Mouse (Mus musculus) liver, embryonic 12.5 days (tissue): ENCODE data around the gene Creb3. TPM values are rescaled to one million over a fixed set of nuclear protein-coding genes. Genes with fewer than 3 reads are reported as not detected.
A peak's percentile ranks its signal among the peaks of the same experiment; 100 is the strongest.

Experiments used
- ATAC-seq: fragments of 200-750 bp; cut with Nextera tagmentation; 2 replicates; pipeline ENCODE4 v1.8.0; 2017; ENCODE audit warnings: moderate number of reproducible peaks, mild to moderate bottlenecking, moderate library complexity
- H3K27ac ChIP-seq: fragments of 300-500 bp; sonication (generic); 2 replicates; pipeline ENCODE4 v1.5.1; 2016; ENCODE audit warnings: mild to moderate bottlenecking
- H3K27me3 ChIP-seq: fragments of 300-500 bp; sonication (generic); replicated peaks from 2 replicates; pipeline ENCODE4 v1.6.1; 2016; ENCODE audit warnings: mild to moderate bottlenecking, moderate library complexity
- H3K36me3 ChIP-seq: fragments of 300-500 bp; sonication (generic); 2 replicates; pipeline ENCODE4 v1.6.1; 2016; ENCODE audit warnings: mild to moderate bottlenecking, moderate library complexity
- H3K4me1 ChIP-seq: fragments of 300-500 bp; sonication (generic); 2 replicates; pipeline ENCODE4 v1.6.1; 2016
- H3K4me2 ChIP-seq: fragments of 300-500 bp; sonication (generic); 2 replicates; pipeline ENCODE4 v1.6.1; 2016; ENCODE audit warnings: mild to moderate bottlenecking, moderate library complexity
- H3K4me3 ChIP-seq: fragments of 300-500 bp; sonication (generic); 2 replicates; pipeline ENCODE4 v1.5.1; 2016; ENCODE audit warnings: mild to moderate bottlenecking, moderate library complexity
- H3K9ac ChIP-seq: fragments of 300-500 bp; sonication (generic); 2 replicates; pipeline ENCODE4 v1.6.1; 2016; ENCODE audit warnings: mild to moderate bottlenecking, moderate library complexity
- H3K9me3 ChIP-seq: fragments of 300-500 bp; sonication (generic); replicated peaks from 2 replicates; pipeline ENCODE4 v1.6.1; 2016; ENCODE audit warnings: mild to moderate bottlenecking, moderate library complexity
- WGBS: fragments of 180-500 bp; shearing (Covaris S2); methylation state at CpG from one replicate; pipeline ENCODE4 v1.1.7; 2016; ENCODE audit not compliant: insufficient replicate concordance; 5-methylcytosine and 5-hydroxymethylcytosine counted together
- polyA plus RNA-seq: library from polyadenylated mRNA; unstranded; fragments of >200 nt; fragmentation: Nextera tagmentation; extraction: Ambion mirVana; gene quantifications from 2 replicates; pipeline ENCODE4 v1.2.1, GENCODE M21; 2016

Creb3 gene
- polyA plus RNA-seq, 1 experiment from 2014 or later: 17.9 TPM

GRCm38 (mm10) chr4:43577237-43577881 is 15.2 kb downstream of the Creb3 start:
- Histone ChIP-seq H3K27me3 (no peaks in the 10 kb centered on the region), H3K4me2 (peak overlapping the region; percentile 90), H3K27ac (peak overlapping the region; percentile 90), H3K9ac (peak overlapping the region; percentile 86), H3K36me3 (peaks cover 47% of the 10 kb centered on the region), H3K4me1 (peaks cover 49% of the 10 kb centered on the region), H3K4me3 (peak overlapping the region; percentile 76), H3K9me3 (no peaks in the 10 kb centered on the region)
- ATAC-seq: no peak
- WGBS: 25% methylated on average over 8 of the region's 8 CpGs

- WGBS: under 1% methylated on average over 76 of the region's 76 CpGs
- H3K4me3 ChIP-seq: peak within 1 kb of the TSS; percentile 76
- peaks cover 49% of the 10 kb centered on the region for H3K4me1 ChIP-seq
- H3K4me2 ChIP-seq: peak within 1 kb of the TSS; percentile 90
- peaks cover 47% of the 10 kb centered on the region for H3K36me3 ChIP-seq
- H3K9me3 ChIP-seq: no peaks in the 10 kb centered on the region
- peak within 1 kb of the TSS; percentile 90 for H3K27ac ChIP-seq
- peak; percentile 98 for ATAC-seq
- H3K9ac ChIP-seq: peak within 1 kb of the TSS; percentile 86
- H3K27me3 ChIP-seq: no peaks in the 10 kb centered on the region
These were observed 16.5 kb downstream of the Creb3 start, which contains the start of the genes Rgp1 and Gba2 for GRCm38 (mm10) chr4:43578376-43579204. Gene Rgp1, plus strand, starts transcription at chr4:43578715. Gene Gba2, minus strand, starts transcription at chr4:43578873.

GRCm38 (mm10) chr4:43579256-43579655 is 17.1 kb downstream of the Creb3 start:
- Histone ChIP-seq H3K27ac (peak overlapping the region; percentile 90), H3K27me3 (no peaks in the 10 kb centered on the region), H3K9me3 (no peaks in the 10 kb centered on the region), H3K9ac (peak overlapping the region; percentile 86), H3K4me2 (peak overlapping the region; percentile 90), H3K36me3 (peaks cover 47% of the 10 kb centered on the region), H3K4me3 (peak overlapping the region; percentile 76), H3K4me1 (peaks cover 50% of the 10 kb centered on the region)
- 7% methylated on average over 10 of the region's 10 CpGs for WGBS
- no peak for ATAC-seq

GRCm38 (mm10) chr4:43579731-43580130 is 17.6 kb downstream of the Creb3 start:
- H3K9me3 ChIP-seq: no peaks in the 10 kb centered on the region
- peaks cover 50% of the 10 kb centered on the region for H3K36me3 ChIP-seq
- peak overlapping the region; percentile 86 for H3K9ac ChIP-seq
- ATAC-seq: no peak
- H3K4me1 ChIP-seq: peaks cover 52% of the 10 kb centered on the region
- H3K4me3 ChIP-seq: peak overlapping the region; percentile 76
- H3K4me2 ChIP-seq: peak overlapping the region; percentile 90
- H3K27me3 ChIP-seq: no peaks in the 10 kb centered on the region
- H3K27ac ChIP-seq: peak overlapping the region; percentile 90; the same call in 1 of the 2 replicates
- 63% methylated on average over 6 of the region's 6 CpGs for WGBS

GRCm38 (mm10) chr4:43580721-43581120 is 18.6 kb downstream of the Creb3 start:
- H3K27ac ChIP-seq: no peak overlapping the region
- H3K4me3 ChIP-seq: no peak overlapping the region
- peaks cover 45% of the 10 kb centered on the region for H3K4me1 ChIP-seq
- H3K36me3 ChIP-seq: peaks cover 48% of the 10 kb centered on the region
- WGBS: 86% methylated on average over 5 of the region's 5 CpGs
- no peak overlapping the region for H3K9ac ChIP-seq
- no peak for ATAC-seq
- no peaks in the 10 kb centered on the region for H3K27me3 ChIP-seq
- H3K4me2 ChIP-seq: no peak overlapping the region
- no peaks in the 10 kb centered on the region for H3K9me3 ChIP-seq

- no peak for ATAC-seq
- no peak overlapping the region for H3K27ac ChIP-seq
- 93% methylated on average over 12 of the region's 12 CpGs for WGBS
- no peak overlapping the region for H3K4me2 ChIP-seq
- H3K27me3 ChIP-seq: no peaks in the 10 kb centered on the region
- H3K4me3 ChIP-seq: no peak overlapping the region
- no peak overlapping the region for H3K9ac ChIP-seq
- H3K4me1 ChIP-seq: peaks cover 45% of the 10 kb centered on the region
- no peaks in the 10 kb centered on the region for H3K9me3 ChIP-seq
- H3K36me3 ChIP-seq: peaks cover 48% of the 10 kb centered on the region
These were observed 19.2 kb downstream of the Creb3 start for GRCm38 (mm10) chr4:43581381-43581780.

- H3K4me1 ChIP-seq: peaks cover 40% of the 10 kb centered on the region
- H3K27me3 ChIP-seq: no peaks in the 10 kb centered on the region
- 0 out of 2 replicates have a peak overlapping the region, but pooled peaks have one; percentile 1 for H3K27ac ChIP-seq
- H3K4me2 ChIP-seq: no peak overlapping the region
- H3K36me3 ChIP-seq: peaks cover 48% of the 10 kb centered on the region
- no peak overlapping the region for H3K9ac ChIP-seq
- no peak for ATAC-seq
- H3K4me3 ChIP-seq: no peak overlapping the region
- no peaks in the 10 kb centered on the region for H3K9me3 ChIP-seq
- 78% methylated on average over 5 of the region's 5 CpGs for WGBS
These were observed 20.1 kb downstream of the Creb3 start for GRCm38 (mm10) chr4:43582241-43582640.

GRCm38 (mm10) chr4:43583421-43583820 is 21.3 kb downstream of the Creb3 start:
- ATAC-seq: no peak
- 72% methylated on average over 7 of the region's 7 CpGs for WGBS
- H3K4me1 ChIP-seq: peaks cover 41% of the 10 kb centered on the region
- no peak overlapping the region for H3K4me3 ChIP-seq
- peaks cover 48% of the 10 kb centered on the region for H3K36me3 ChIP-seq
- no peak overlapping the region for H3K27ac ChIP-seq
- no peaks in the 10 kb centered on the region for H3K9me3 ChIP-seq
- 0 out of 2 replicates have a peak, but pooled peaks cover 3% of the 10 kb centered on the region for H3K27me3 ChIP-seq
- no peak overlapping the region for H3K4me2 ChIP-seq
- H3K9ac ChIP-seq: no peak overlapping the region

GRCm38 (mm10) chr4:43584444-43585416 is 22.6 kb downstream of the Creb3 start, which contains the start of gene Msmp:
Gene Msmp, minus strand, starts transcription at chr4:43584494.
- Histone ChIP-seq H3K9ac (no peak within 1 kb of the TSS), H3K4me3 (no peak within 1 kb of the TSS), H3K36me3 (peaks cover 48% of the 10 kb centered on the region), H3K4me1 (peaks cover 48% of the 10 kb centered on the region), H3K27me3 (0 out of 2 replicates have a peak, but pooled peaks cover 3% of the 10 kb centered on the region), H3K4me2 (no peak within 1 kb of the TSS), H3K27ac (no peak within 1 kb of the TSS), H3K9me3 (no peaks in the 10 kb centered on the region)
- 73% methylated on average over 12 of the region's 12 CpGs for WGBS
- no peak for ATAC-seq

- ATAC-seq: no peak
- Histone ChIP-seq H3K27me3 (0 out of 2 replicates have a peak, but pooled peaks cover 3% of the 10 kb centered on the region), H3K4me2 (no peak overlapping the region), H3K36me3 (peaks cover 42% of the 10 kb centered on the region), H3K4me3 (no peak overlapping the region), H3K9ac (no peak overlapping the region), H3K9me3 (no peaks in the 10 kb centered on the region), H3K4me1 (peaks cover 47% of the 10 kb centered on the region), H3K27ac (no peak overlapping the region)
- 60% methylated on average over 10 of the region's 10 CpGs for WGBS
These were observed 23.6 kb downstream of the Creb3 start for GRCm38 (mm10) chr4:43585682-43586081.

GRCm38 (mm10) chr4:43586411-43586810 is 24.3 kb downstream of the Creb3 start:
- Histone ChIP-seq H3K27me3 (0 out of 2 replicates have a peak, but pooled peaks cover 3% of the 10 kb centered on the region), H3K4me1 (peaks cover 52% of the 10 kb centered on the region), H3K9ac (no peak overlapping the region), H3K27ac (no peak overlapping the region), H3K4me2 (no peak overlapping the region), H3K9me3 (no peaks in the 10 kb centered on the region), H3K36me3 (peaks cover 35% of the 10 kb centered on the region), H3K4me3 (no peak overlapping the region)
- no peak for ATAC-seq
- WGBS: 77% methylated on average over 8 of the region's 8 CpGs
